Mouse (Mus musculus) lung, adult 2 months (tissue): ENCODE data around the gene Yif1a.

Source experiments
- CTCF ChIP-seq: fragments of 200-500 bp; IDR thresholded peaks from 2 replicates; pipeline ENCODE4 v1.5.1; 2011; ENCODE audit warnings: mild to moderate bottlenecking, low read length, control low read depth; ENCODE audit not compliant: insufficient read depth
- POLR2A ChIP-seq: fragments of 200-500 bp; IDR thresholded peaks from 2 replicates; pipeline ENCODE4 v1.6.1; 2011; ENCODE audit warnings: low read depth, mild to moderate bottlenecking, control low read depth, low read length, borderline replicate concordance; ENCODE audit errors: extremely low read depth

- TF ChIP-seq POLR2A (no peak), CTCF (no peak)
Observed at GRCm38 (mm10) chr19:5094746-5095417, 6.5 kb downstream of the Yif1a start.
